Mouse (Mus musculus) spleen, adult 2 months (tissue): ENCODE results near the gene Fkbp6. TPM values are rescaled to one million over a fixed set of nuclear protein-coding genes. Genes with fewer than 3 reads are reported as not detected.
A peak's percentile ranks its signal among the peaks of the same experiment; 100 is the strongest.

ENCODE experiments used
- DNase-seq, 2 experiments: peaks; one replicate each; pipeline versions ENCODE4 v3.0.0 to v3.0.0-alpha.2; 2012 to 2021; ENCODE audit warnings: low spot score in 2 of 2, low read depth in 1 of 2
- H3K27ac ChIP-seq: fragments of 200-500 bp; 2 replicates; pipeline ENCODE4 v1.5.1; 2012; ENCODE audit warnings: low read length, inconsistent platforms; ENCODE audit not compliant: insufficient read depth
- H3K27me3 ChIP-seq: fragments of 200-500 bp; 2 replicates; pipeline ENCODE4 v1.6.1; 2012; ENCODE audit warnings: mild to moderate bottlenecking, moderate library complexity, low read length, inconsistent platforms; ENCODE audit not compliant: control insufficient read depth, insufficient read depth
- H3K36me3 ChIP-seq: fragments of 200-500 bp; 2 replicates; pipeline ENCODE4 v1.6.1; 2012; ENCODE audit warnings: mild to moderate bottlenecking, low read length, inconsistent platforms; ENCODE audit not compliant: control insufficient read depth, insufficient read depth
- H3K4me1 ChIP-seq: fragments of 200-500 bp; 2 replicates; pipeline ENCODE4 v1.6.1; 2011; ENCODE audit warnings: inconsistent platforms; ENCODE audit not compliant: control insufficient read depth, insufficient read depth, insufficient read length
- H3K4me3 ChIP-seq: fragments of 200-500 bp; 2 replicates; pipeline ENCODE4 v1.5.1; 2011; ENCODE audit warnings: mild to moderate bottlenecking, inconsistent platforms; ENCODE audit not compliant: insufficient read depth, insufficient read length; ENCODE audit errors: extremely low read depth
- CTCF ChIP-seq: fragments of 200-500 bp; IDR thresholded peaks from 2 replicates; pipeline ENCODE4 v1.5.1; 2011; ENCODE audit warnings: mild to moderate bottlenecking, inconsistent platforms; ENCODE audit not compliant: insufficient read depth, insufficient read length, insufficient replicate concordance; ENCODE audit errors: extremely low read depth
- POLR2A ChIP-seq: fragments of 200-500 bp; IDR thresholded peaks from 2 replicates; pipeline ENCODE4 v1.6.1; 2011; ENCODE audit warnings: low read depth, low read length, inconsistent platforms
- WGBS: fragments of 180-500 bp; shearing (Covaris S2); methylation state at CpG from one replicate; pipeline ENCODE4 v1.1.7; 2018; 5-methylcytosine and 5-hydroxymethylcytosine counted together
- polyA plus RNA-seq: library from polyadenylated mRNA; depleted of rRNA; stranded (reverse); fragments of >200 nt; gene quantifications from 2 replicates; pipeline ENCODE4 v1.2.3, GENCODE M21; 2012; rRNA removed

Gene Fkbp6
- not detected in 2 replicates for polyA plus RNA-seq

DNA sequence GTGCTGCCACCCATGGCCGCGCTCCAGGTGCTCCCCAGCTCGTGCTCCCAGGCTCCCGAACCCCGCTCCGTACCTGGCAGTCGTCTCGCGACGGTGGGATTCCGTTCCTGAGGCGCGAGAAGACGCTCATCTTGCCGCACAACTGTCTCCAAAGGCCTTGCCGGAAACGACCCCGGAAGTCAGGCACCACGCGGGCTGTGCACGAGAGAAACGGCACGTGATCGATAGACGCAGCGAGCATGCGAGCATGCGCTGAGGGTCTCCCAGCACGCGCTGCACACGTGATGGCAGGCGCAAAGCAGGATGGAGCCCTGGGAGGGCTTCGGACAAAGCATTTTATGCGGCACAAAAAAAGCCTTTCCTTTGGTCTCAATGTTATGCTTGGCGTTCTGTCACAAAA is at the start of gene Fkbp6:
Gene Fkbp6 (minus strand): TSS at position 183 of the 400 bp plus-strand sequence.
- TF ChIP-seq CTCF (no peak), POLR2A (no peak)
- no peak for DNase-seq
- H3K4me1 ChIP-seq = no peaks in the 10 kb centered on the region
- no peak within 1 kb of the TSS for H3K4me3 ChIP-seq
- H3K27ac ChIP-seq = no peak within 1 kb of the TSS
- whole genome bisulfite sequencing = 93% methylated on average over 35 of the region's 35 CpGs
- no peaks in the 10 kb centered on the region for H3K36me3 ChIP-seq
- no peaks in the 10 kb centered on the region; the same call in 1 of the 2 replicates for H3K27me3 ChIP-seq

GRCm38 (mm10) chr5:135399382-135399781 is 49.5 kb upstream of the Fkbp6 start:
- 79% methylated on average over 6 of the region's 6 CpGs for WGBS

DNA sequence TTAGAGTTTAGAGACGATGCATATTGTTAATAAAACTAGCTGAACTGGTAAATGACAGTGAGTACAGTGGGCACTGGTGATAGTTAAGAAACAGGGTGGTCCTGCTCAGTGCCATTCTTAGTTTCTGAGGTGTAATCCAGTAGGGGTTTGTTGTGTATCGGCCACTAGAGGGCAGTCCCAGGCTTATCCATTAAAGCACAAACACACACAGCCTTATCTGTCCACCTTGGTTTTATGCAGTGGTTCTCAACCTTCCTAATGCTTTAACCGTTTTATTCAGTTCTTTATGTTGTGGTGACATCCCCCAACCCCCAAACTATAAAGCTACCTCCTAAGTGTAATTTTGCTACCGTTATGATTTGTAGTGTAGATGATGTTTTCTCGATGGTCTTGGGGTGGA is 46.0 kb upstream of the Fkbp6 start:
- Histone ChIP-seq H3K4me1 (no peaks in the 10 kb centered on the region; the same call in 1 of the 2 replicates), H3K27ac (no peak overlapping the region), H3K27me3 (no peaks in the 10 kb centered on the region), H3K36me3 (peaks cover 9% of the 10 kb centered on the region), H3K4me3 (no peak overlapping the region)
- TF ChIP-seq CTCF (peak; percentile 17; the same call in 1 of the 2 replicates), POLR2A (no peak)
- peak; percentile 27 to 42 for DNase-seq
- WGBS = 48% methylated on average over 5 of the region's 5 CpGs

More at GRCm38 (mm10) chr5:135399382-135399781, 49.5 kb upstream of the Fkbp6 start:
- TF ChIP-seq CTCF = no peak
- TF ChIP-seq POLR2A = no peak
- Histone ChIP-seq H3K4me3 (no peak overlapping the region), H3K36me3 (no peaks in the 10 kb centered on the region), H3K27me3 (no peaks in the 10 kb centered on the region), H3K4me1 (no peaks in the 10 kb centered on the region), H3K27ac (no peak overlapping the region)
- DNase-seq = no peak

DNA sequence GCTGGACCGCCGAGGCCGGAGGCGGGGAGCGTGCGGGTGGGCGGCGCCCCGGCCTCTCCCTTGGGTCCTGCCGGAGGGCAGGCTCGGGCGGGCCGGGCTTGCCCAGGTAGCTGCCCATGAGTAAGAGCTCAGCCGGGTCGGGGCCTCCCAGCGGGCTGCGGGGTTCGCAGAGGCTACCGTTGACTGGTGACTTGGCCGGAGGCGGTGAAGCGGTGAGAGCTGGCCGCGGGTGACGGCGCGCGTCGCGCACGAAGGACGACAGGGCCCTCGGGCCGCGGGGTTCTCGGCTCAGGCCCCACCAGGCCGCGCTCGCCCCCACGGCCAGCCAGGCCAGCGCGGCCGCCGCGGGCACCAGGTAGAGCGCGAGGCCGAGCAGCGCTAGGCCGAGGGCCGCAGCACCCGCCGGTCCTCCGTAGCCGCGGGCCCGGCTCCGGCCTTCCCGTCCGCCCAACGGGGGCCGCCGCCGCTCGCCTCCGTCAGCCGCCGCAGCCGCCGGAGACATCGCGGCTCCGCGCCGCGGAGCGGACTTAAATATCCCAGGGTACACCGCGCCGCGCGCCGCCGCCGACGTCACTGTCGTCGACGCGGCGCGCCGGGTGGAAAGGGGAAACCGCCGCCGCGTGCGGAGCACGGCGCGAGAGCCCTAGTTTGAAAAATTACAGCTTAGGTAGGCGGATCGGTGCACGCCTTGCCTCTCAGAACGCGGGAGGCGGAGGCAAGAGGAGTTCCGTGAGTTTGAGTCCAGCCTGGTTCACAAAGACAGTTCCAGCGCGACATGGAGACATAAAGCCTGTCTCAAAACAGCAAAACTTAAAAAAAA is 44.4 kb upstream of the Fkbp6 start, which contains the start of gene Pom121:
Gene Pom121 (minus strand): TSS at position 543 of the 820 bp plus-strand sequence.
- WGBS = under 1% methylated on average over 108 of the region's 110 CpGs

DNA sequence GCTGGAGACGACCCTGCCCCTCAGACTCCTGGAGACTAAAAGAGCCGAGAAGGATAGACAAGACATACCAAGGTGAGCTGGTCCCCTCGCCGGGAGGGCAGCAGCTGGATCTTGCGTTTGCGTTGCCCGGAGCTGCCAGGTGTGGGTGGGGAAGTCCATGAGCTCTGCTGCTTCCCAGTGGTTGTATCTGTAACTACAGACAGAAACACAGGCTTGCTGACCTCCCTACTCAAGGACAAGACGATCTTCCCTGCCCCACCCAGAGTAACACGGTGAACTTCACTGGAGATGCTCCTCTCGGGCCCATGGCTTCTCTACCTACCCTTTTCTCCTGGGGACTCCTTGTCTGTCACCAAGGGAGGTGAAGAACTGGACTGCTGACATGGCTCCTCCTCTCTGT is 33.9 kb upstream of the Fkbp6 start:
- DNase-seq = no peak
- Histone ChIP-seq H3K27ac (no peak overlapping the region), H3K4me3 (no peak overlapping the region), H3K27me3 (no peaks in the 10 kb centered on the region), H3K4me1 (no peaks in the 10 kb centered on the region), H3K36me3 (peaks cover 63% of the 10 kb centered on the region)
- 91% methylated on average over 10 of the region's 10 CpGs for WGBS
- TF ChIP-seq CTCF (no peak), POLR2A (no peak)

More for the DNA sequence above, 44.4 kb upstream of the Fkbp6 start, which contains the start of gene Pom121:
- peak within 1 kb of the TSS; percentile 83 for H3K4me3 ChIP-seq
- H3K27ac ChIP-seq = peak within 1 kb of the TSS; percentile 64
- peak; percentile 73 to 85 for DNase-seq
- no peaks in the 10 kb centered on the region for H3K27me3 ChIP-seq
- peak; percentile 20; the same call in 1 of the 2 replicates for TF ChIP-seq POLR2A
- no peak for TF ChIP-seq CTCF
- H3K4me1 ChIP-seq = no peaks in the 10 kb centered on the region; the same call in 1 of the 2 replicates
- peaks cover 14% of the 10 kb centered on the region for H3K36me3 ChIP-seq

GRCm38 (mm10) chr5:135382746-135383145 is 32.9 kb upstream of the Fkbp6 start:
- Histone ChIP-seq H3K36me3 (peaks cover 67% of the 10 kb centered on the region), H3K27me3 (no peaks in the 10 kb centered on the region), H3K27ac (no peak overlapping the region), H3K4me1 (no peaks in the 10 kb centered on the region), H3K4me3 (no peak overlapping the region)
- TF ChIP-seq CTCF (no peak), POLR2A (no peak)
- no peak for DNase-seq
- WGBS = 95% methylated on average over 7 of the region's 7 CpGs

DNA sequence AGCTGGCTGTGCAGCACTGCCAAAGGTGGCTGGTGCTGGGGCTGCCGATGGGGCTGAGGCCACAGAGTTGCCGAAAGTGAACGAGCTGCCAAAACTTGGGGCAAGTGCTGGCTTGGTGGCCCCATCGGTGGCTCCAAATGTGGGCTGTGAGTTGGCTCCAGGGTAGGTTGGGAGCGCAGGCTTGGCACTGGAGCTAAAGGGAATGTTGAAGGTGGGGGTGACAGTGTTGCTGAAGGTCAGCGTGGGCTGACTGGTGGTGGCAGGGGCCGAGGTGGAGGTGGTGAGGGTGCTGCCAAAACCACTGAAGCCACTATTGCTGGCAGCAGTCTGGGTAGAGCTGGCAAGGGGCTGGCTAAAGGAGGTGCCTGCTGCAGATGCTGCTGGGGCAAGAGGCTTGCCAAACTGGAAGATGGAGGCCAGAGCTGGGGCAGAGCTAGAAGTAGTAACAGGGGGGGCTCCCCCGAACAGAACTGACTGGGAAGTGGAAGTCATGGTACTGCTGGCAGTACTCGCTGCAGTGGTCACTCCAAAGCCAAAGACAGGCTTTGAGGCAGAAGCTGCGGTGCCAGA is 31.6 kb upstream of the Fkbp6 start:
- Histone ChIP-seq H3K27me3 (no peaks in the 10 kb centered on the region), H3K27ac (no peak overlapping the region), H3K36me3 (peaks cover 64% of the 10 kb centered on the region), H3K4me1 (no peaks in the 10 kb centered on the region), H3K4me3 (no peak overlapping the region)
- WGBS = 95% methylated on average over 10 of the region's 10 CpGs
- no peak for DNase-seq
- TF ChIP-seq POLR2A (no peak), CTCF (no peak)
